Mouse (Mus musculus) cerebellum, adult 18-20 months (tissue): ENCODE data around the gene Atf7ip.

Experiments used
- DNase-seq, 2 experiments: peaks; one replicate each; pipeline ENCODE4 v3.0.0; 2021

The Atf7ip gene

DNA sequence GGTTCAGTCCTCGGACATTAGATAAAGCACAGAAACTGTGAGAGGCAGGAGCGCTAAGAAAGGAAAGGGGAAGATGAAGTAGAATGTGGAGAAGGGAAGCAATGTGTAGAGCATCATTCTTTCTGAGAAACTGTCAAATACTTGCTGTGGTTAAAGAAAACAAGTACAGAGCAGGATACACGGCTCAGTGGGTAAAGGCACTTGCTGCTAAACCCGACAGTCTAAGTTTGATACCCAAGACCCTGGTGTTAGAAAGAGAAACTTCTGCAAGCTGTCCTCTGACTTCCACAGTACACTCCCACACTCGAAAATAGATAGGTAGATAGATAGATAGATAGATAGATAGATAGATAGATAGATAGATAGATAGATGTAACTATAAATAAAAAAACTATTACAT is 147.4 kb downstream of the Atf7ip start:
- no peak for DNase-seq

DNA sequence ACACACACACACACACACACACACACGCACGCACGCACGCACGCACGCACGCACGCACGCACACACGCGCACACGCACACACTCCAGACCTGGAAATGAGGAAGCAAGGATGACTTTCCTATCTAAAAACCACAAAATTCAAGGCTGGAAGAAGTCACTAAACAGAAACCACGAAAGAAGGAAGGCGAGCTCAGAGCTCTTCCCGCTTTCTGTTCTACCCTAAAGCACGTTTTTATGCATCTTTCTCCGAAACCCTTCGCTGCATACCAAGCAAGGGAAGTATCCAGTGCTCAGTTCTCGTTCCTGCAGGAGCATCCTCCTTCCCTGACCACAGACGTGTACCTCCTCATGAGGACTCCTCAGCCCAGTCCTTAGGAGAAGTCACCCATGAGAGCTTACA is 148.5 kb downstream of the Atf7ip start:
- DNase-seq = no peak

DNA sequence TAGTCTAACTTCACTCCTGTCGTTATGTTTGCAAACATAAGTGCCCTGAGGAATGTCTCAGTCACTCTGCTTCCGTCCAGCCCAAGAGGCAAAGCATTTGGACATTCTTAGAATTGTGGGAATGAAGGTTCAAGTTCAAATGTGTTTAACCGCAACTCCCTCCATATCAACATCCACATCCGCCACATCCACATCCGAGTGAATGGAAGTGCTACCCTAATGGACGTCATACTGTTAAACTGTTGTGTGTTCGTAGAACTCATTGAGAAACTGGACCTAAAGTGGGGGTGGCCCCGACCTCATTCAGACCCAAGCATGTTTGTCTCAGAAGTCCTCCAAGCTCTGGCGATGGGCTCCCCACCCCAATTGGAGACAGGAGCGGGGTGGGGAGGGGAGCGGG is 149.8 kb downstream of the Atf7ip start:
- no peak for DNase-seq

DNA sequence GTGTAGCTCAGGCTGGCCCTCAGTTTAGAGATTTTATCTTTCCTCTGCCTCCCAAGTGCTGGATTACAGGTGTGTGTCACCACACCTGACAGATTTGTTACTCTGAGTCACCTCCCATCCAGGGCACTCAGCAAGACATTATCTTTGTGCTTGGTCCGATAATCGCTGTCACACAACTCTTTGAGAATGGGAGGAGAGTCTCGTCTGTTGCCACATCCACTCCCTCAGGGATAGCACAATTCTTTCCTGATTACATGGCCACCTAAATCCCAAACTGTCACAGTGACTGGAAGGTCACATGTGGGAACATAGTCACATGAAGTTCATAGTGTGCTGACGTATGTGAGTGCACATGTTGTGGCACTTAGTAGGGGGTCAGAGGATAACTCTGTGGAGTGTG is 152.3 kb downstream of the Atf7ip start:
- no peak for DNase-seq

DNA sequence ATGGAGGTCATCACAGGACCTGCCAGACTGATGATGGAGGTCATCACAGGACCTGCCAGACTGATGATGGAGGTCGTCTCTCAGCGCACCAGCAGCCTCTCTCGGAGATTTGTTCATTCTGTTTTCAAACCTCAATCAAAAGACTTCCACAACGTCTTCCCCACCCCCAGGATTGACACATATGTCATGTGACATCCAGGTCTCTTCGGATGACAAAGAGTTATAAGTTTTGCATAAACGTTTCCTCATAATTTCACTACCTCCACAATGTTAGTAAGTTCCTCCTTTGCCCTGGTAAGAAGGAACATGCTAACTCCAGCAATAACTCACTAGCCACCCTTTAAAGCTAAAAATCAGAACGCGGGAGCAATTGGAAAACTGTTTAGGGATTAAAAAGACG is 153.3 kb downstream of the Atf7ip start:
- DNase-seq = no peak
